Mouse (Mus musculus): ENCODE measurements around the gene Rabepk. TPM values are rescaled to one million over a fixed set of nuclear protein-coding genes. Genes with fewer than 3 reads are reported as not detected.
A peak's percentile ranks its signal among the peaks of the same experiment; 100 is the strongest.
"Not testable (repeated sequence)": the region's sequence is repeated elsewhere in the genome, so short reads cannot be mapped to it uniquely, and the experiment has no call there.

Gene Rabepk
- polyA plus RNA-seq, 1 experiment = 38.2 TPM

DNA sequence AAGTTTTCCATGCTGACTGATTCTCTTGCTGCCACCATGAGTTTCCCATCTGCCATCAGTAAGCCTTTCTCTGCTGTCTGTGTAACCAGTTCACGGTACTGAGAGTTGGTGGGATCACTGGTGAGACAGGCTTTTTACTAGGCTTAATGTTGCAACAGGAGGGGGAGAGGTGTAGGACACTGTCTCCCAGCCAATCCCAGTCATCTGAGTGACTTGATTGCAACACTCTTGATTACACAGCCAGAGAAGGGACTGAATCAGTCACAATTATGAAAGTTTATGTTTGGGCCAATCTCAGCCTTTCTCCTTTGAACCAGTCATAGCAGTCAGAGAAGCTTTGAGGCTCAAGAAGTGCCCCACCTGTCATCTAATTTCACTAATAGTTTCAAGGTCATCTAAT is 28.3 kb upstream of the Rabepk start:
- no peak for TF ChIP-seq CTCF (IDR thresholded peaks at IDR 0.05; ENCODE audit: extremely low read depth, insufficient read depth, low read length)
- Histone ChIP-seq H3K27ac (ENCODE audit: insufficient read depth, low read length) (no peak overlapping the region), H3K4me3 (ENCODE audit: insufficient read depth, low read length) (no peak overlapping the region)

DNA sequence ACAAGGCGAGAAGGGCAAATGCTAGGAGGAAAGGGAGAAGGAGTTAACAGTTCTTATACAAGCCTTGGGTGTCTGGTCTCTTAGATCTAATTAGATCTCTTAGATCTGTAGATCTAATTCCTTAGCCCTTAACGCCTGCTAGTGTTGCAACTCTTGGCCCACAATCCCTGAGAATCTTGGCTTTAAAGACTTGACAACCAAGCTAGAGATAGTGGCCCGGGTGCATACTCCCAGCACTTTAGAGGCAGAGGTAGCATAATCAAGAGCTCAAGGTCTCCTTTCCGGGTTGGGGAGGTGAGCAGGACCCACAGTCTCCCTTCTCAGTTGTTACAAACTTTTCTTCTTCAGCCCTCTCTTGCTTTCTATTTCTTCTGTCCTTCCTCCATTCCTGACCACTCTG is 27.9 kb upstream of the Rabepk start:
- H3K4me1 ChIP-seq (ENCODE audit: control insufficient read depth, insufficient read depth, low read length) = peaks cover 3% of the 10 kb centered on the region
- H3K4me3 ChIP-seq (ENCODE audit: insufficient read depth, low read length) = no peak overlapping the region
- TF ChIP-seq CTCF (IDR thresholded peaks at IDR 0.05; ENCODE audit: extremely low read depth, insufficient read depth, low read length) (no peak), POLR2A (IDR thresholded peaks at IDR 0.05; ENCODE audit: extremely low read depth, insufficient read depth, low read length) (no peak)
- H3K27ac ChIP-seq (ENCODE audit: insufficient read depth, low read length) = no peak overlapping the region

More for the DNA sequence above, 28.3 kb upstream of the Rabepk start:
- peaks cover 3% of the 10 kb centered on the region for H3K4me1 ChIP-seq (ENCODE audit: control insufficient read depth, insufficient read depth, low read length)

DNA sequence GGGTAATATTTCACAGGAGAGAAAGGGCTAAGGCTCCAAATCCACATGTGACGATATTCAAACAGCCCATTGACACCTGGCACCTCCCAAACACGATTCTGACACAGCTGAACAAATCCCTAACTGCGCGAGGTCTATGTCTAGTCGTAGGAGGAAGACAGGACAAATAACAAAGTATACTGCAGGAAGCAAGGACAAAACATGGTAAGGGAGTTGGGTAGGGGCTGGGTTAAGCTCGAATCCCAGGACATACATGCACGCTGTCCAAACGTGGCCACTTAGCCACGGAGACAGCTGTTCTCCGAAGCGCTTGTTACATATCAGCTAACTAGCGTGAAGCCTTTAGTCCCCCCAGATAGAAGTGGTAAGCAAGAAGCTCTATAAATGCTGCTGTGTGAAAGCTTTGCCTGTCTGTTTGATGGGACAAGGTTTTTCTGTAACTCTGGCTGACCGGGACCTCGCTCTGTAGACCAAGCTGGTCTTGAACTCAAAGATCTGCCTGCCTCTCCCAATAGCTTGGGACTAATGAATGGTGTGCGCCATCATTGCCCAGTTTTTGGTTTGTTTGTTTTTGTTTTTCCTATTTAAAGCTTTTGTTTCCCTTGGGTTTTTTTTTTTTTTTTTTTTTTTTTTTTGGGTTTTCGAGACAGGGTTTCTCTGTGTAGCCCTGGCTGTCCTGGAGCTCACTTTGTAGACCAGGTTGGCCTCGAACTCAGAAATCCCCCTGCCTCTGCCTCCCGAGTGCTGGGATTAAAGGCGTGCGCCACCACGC is 26.9 kb upstream of the Rabepk start:
- TF ChIP-seq POLR2A (IDR thresholded peaks at IDR 0.05; ENCODE audit: extremely low read depth, insufficient read depth, low read length) = no peak
- no peak for TF ChIP-seq CTCF (IDR thresholded peaks at IDR 0.05; ENCODE audit: extremely low read depth, insufficient read depth, low read length)
- Histone ChIP-seq H3K4me1 (ENCODE audit: control insufficient read depth, insufficient read depth, low read length) (peaks cover 3% of the 10 kb centered on the region), H3K27ac (ENCODE audit: insufficient read depth, low read length) (no peak overlapping the region), H3K4me3 (ENCODE audit: insufficient read depth, low read length) (peak overlapping the region; percentile 26)

DNA sequence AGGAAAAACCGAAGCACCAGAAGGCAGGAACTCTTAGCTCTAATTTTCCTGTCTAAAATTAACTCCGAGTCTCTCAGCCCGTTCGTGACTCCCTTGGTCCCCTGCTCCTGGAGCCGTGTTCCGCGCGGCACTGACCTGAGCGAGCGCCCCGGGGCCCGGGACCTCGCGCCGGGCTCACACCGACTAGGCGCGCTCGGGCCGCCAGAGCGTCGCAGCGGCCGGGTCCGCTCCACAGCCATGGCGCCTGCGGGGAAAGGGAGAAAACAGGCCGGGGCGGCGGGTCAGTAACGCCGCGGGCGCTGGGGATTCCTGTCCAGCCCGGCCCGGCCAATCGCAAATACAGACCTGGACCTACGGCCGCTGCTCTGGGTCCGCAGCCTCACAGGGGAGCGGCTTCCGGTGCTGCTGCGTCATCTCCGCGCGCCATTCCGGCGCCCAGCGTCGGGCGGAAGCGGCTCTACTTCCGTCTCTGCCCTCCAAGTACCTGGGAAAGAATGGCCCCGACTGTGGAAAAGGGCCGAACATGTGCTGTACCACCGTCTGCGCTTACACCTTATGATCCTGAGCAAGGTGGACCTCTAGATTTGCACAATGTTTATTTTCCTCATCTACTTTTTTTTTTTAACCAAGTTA is 26.2 kb upstream of the Rabepk start, which contains the start of gene Fbxw2:
Fbxw2 (minus strand) TSS at position 485 of the 633 bp plus-strand sequence.
- Histone ChIP-seq H3K4me3 (ENCODE audit: insufficient read depth, low read length) (peak within 1 kb of the TSS; percentile 26), H3K27ac (ENCODE audit: insufficient read depth, low read length) (no peak within 1 kb of the TSS), H3K4me1 (ENCODE audit: control insufficient read depth, insufficient read depth, low read length) (peaks cover 3% of the 10 kb centered on the region)
- TF ChIP-seq POLR2A (IDR thresholded peaks at IDR 0.05; ENCODE audit: extremely low read depth, insufficient read depth, low read length) = peak; percentile 68
- no peak for TF ChIP-seq CTCF (IDR thresholded peaks at IDR 0.05; ENCODE audit: extremely low read depth, insufficient read depth, low read length)

DNA sequence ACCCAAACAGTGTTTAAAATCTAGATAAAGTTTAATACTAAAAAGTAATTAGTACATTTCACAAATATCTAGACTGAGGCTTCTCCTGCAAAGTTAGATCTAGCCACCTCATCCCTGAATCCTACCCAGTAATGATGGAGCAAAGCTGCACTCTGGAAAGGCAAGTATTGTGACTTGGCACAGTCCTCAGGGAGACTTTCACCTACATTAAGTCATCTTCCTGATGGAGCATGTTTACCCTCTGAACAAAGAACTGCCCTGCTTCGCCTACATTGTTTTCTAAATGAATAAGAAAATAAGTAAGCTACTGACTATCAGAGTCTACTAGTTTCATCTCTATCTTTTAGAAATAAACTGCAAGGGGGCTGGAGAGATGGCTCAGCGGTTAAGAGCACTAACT is 18.8 kb upstream of the Rabepk start:
- Histone ChIP-seq H3K27ac (ENCODE audit: insufficient read depth, low read length) (no peak overlapping the region), H3K4me3 (ENCODE audit: insufficient read depth, low read length) (no peak overlapping the region), H3K4me1 (ENCODE audit: control insufficient read depth, insufficient read depth, low read length) (no peaks in the 10 kb centered on the region)
- no peak for TF ChIP-seq POLR2A (IDR thresholded peaks at IDR 0.05; ENCODE audit: extremely low read depth, insufficient read depth, low read length)

DNA sequence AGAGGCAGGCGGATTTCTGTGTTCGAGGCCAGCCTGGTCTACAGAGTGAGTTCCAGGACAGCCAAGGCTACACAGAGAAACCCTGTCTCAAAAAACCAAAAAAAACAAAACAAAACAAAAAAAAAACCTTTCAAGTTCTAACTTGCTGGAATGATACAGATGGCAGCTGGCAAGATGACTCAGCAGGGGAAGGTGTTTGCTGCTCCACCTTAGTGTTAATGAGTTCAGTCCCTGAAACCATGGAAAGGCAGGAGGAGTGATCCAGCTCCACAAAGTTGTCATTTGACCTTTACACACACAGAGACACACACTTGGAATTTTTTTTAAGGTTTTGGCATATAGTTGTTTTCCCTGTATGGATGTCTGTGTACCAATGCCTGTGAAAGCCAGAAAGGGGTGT is 16.2 kb upstream of the Rabepk start:
- not testable (repeated sequence) for H3K4me3 ChIP-seq (ENCODE audit: insufficient read depth, low read length); H3K27ac ChIP-seq (ENCODE audit: insufficient read depth, low read length); H3K4me1 ChIP-seq (ENCODE audit: control insufficient read depth, insufficient read depth, low read length)

DNA sequence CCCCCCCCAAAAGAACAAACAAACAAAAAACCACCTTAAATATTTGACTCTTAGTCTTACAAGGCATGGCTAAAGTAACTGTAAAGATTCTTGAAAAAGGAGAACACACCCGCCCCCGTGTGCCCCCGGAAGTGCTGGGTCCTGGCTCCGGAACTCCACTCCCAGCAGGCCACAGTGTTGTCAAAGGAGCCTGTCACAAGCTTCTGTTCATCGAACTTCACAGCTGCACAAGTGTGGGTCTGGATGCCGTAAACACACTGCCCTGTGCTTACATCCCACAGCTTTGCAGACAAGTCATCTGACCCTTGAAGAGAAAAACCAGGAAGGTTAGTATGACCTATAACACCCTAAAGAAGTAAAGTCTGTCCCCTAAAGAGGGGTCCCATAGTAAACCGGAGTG is 13.0 kb upstream of the Rabepk start:
- TF ChIP-seq POLR2A (IDR thresholded peaks at IDR 0.05; ENCODE audit: extremely low read depth, insufficient read depth, low read length) = no peak
- no peak for TF ChIP-seq CTCF (IDR thresholded peaks at IDR 0.05; ENCODE audit: extremely low read depth, insufficient read depth, low read length)
- Histone ChIP-seq H3K27ac (ENCODE audit: insufficient read depth, low read length) (no peak overlapping the region), H3K4me3 (ENCODE audit: insufficient read depth, low read length) (no peak overlapping the region), H3K4me1 (ENCODE audit: control insufficient read depth, insufficient read depth, low read length) (no peaks in the 10 kb centered on the region; the same call in 1 of the 2 replicates)

DNA sequence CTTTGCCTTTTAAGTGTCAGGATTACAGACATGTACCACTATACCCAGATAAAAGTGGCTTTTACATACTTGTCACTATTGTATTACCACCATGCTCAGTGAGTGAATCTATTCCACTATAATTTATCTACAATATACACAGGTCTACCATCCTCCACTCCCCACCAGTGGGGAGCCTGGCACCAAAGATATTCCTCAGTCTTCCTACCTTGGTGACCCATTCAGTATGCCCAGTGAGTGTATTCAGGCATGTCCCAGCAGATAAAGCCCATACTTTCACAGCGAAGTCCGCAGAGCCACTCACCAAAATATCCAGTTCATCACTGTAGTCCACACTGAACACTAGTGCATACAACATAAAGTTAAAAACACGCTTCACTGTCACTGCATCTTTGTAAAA is 11.1 kb upstream of the Rabepk start:
- H3K27ac ChIP-seq (ENCODE audit: insufficient read depth, low read length) = no peak overlapping the region
- no peak overlapping the region for H3K4me3 ChIP-seq (ENCODE audit: insufficient read depth, low read length)
- no peaks in the 10 kb centered on the region; the same call in 1 of the 2 replicates for H3K4me1 ChIP-seq (ENCODE audit: control insufficient read depth, insufficient read depth, low read length)
- TF ChIP-seq POLR2A (IDR thresholded peaks at IDR 0.05; ENCODE audit: extremely low read depth, insufficient read depth, low read length) (no peak), CTCF (IDR thresholded peaks at IDR 0.05; ENCODE audit: extremely low read depth, insufficient read depth, low read length) (no peak)

DNA sequence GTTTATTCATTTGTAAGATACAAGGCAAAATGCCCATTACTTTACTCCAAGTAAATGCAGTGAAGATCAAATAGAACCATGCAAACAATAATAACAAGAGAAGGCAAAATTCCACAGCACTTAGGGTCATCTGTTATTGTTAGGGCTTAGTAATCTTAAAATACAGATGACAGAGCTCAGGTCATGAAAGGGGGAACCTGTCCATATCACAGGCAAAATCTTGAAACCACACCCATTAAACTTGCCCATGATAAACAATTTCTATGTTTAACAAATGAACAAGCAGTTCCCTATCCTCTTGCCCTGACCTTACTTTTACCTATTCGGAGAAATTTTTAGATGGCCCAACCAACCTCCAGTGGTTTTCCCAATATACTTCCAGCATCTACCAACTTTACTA is 9.9 kb upstream of the Rabepk start:
- H3K4me3 ChIP-seq (ENCODE audit: insufficient read depth, low read length) = no peak overlapping the region
- H3K4me1 ChIP-seq (ENCODE audit: control insufficient read depth, insufficient read depth, low read length) = peaks cover 2% of the 10 kb centered on the region; the same call in 1 of the 2 replicates
- H3K27ac ChIP-seq (ENCODE audit: insufficient read depth, low read length) = no peak overlapping the region
- TF ChIP-seq CTCF (IDR thresholded peaks at IDR 0.05; ENCODE audit: extremely low read depth, insufficient read depth, low read length) = no peak
- no peak for TF ChIP-seq POLR2A (IDR thresholded peaks at IDR 0.05; ENCODE audit: extremely low read depth, insufficient read depth, low read length)

DNA sequence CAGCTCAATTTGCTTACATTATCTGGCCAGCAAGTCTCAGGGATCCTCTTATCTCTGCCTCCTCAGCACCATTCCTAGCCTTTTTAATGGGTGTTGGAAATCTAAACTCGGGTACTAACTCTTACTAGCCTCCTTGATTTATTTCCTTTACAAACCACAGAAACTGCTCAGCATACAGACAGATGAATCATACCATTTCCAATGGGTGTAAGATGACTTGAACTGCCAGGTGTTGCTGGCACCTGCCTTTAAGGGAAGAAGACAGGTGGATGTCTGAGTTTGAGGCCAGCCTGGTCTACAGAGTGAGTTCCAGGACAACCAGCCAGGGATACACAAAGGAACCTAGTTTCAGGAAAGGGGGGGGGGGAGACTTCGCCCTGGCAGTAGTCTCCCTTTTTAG is 8.3 kb upstream of the Rabepk start:
- Histone ChIP-seq H3K27ac (ENCODE audit: insufficient read depth, low read length) (no peak overlapping the region), H3K4me3 (ENCODE audit: insufficient read depth, low read length) (no peak overlapping the region), H3K4me1 (ENCODE audit: control insufficient read depth, insufficient read depth, low read length) (peaks cover 5% of the 10 kb centered on the region; the same call in 1 of the 2 replicates)
- TF ChIP-seq CTCF (IDR thresholded peaks at IDR 0.05; ENCODE audit: extremely low read depth, insufficient read depth, low read length) (no peak), POLR2A (IDR thresholded peaks at IDR 0.05; ENCODE audit: extremely low read depth, insufficient read depth, low read length) (no peak)

All from cortical plate, adult 2 months (tissue).